In the genomic region with DNA sequence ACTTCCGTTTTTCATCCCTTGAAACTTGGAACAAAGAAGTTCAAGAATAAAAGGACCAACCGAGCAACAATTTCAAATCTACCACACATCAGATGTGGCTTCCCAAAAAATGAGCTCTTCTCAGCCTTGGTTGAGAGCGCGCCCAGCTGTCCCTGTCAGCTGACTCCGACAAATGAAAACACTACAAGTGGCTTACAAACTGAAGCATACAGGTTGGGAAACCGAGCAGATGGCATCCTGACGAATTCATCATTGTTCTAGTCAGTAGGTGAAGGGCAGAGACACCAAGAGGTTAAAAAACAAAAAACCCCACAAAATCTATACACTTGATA, we compare ENCODE assay signal across 8 mouse cellular contexts. TPM values are rescaled to one million over a fixed set of nuclear protein-coding genes. Genes with fewer than 3 reads are reported as not detected.
DNase-seq lines count a peak whose midpoint lies in the region; ATAC-seq and TF ChIP-seq lines count a peak whose summit lies in the region.

No protein-coding gene starts in this region.

- TF ChIP-seq CTCF in forebrain, postnatal 0 days (IDR thresholded peaks at IDR 0.05; ENCODE audit: low read depth) = no peak

- H3K4me3 ChIP-seq in forebrain, postnatal 0 days (ENCODE audit: low read depth, low read length) = peak overlapping the region; percentile 83
- peak overlapping the region; percentile 87 for H3K4me3 ChIP-seq in intestine, embryonic 15.5 days (replicated peaks)
- H3K4me3 ChIP-seq in limb, embryonic 13.5 days = peak overlapping the region; percentile 83
- H3K4me3 ChIP-seq in midbrain, embryonic 16.5 days (ENCODE audit: low read depth, low read length) = peak overlapping the region; percentile 77

- DNase-seq in frontal cortex, postnatal 25 days (ENCODE audit: low spot score in 2 of 2) = no peak
- DNase-seq in brain, embryonic 18.5 days (ENCODE audit: low read depth, low spot score) = peak; percentile 16
- peak; percentile 57 for DNase-seq in forebrain, postnatal 0 days
- no peak for DNase-seq in Muller cell, postnatal 12 days (ENCODE audit: inconsistent ontology term)

- peak overlapping the region; percentile 90 for H3K27ac ChIP-seq in forebrain, postnatal 0 days (ENCODE audit: low read depth, low read length)
- H3K27ac ChIP-seq in intestine, embryonic 15.5 days = no peak overlapping the region
- no peak overlapping the region for H3K27ac ChIP-seq in limb, embryonic 13.5 days
- peak overlapping the region; percentile 80 for H3K27ac ChIP-seq in midbrain, embryonic 16.5 days (ENCODE audit: low read length)

- no peaks in the 10 kb centered on the region for H3K4me1 ChIP-seq in forebrain, postnatal 0 days (ENCODE audit: insufficient read depth)
- no peaks in the 10 kb centered on the region for H3K4me1 ChIP-seq in intestine, embryonic 15.5 days (replicated peaks)
- peaks cover 5% of the 10 kb centered on the region; the same call in 1 of the 2 replicates for H3K4me1 ChIP-seq in limb, embryonic 13.5 days
- peaks cover 14% of the 10 kb centered on the region for H3K4me1 ChIP-seq in midbrain, embryonic 16.5 days (ENCODE audit: control insufficient read depth, insufficient read depth, low read length)

- peak overlapping the region; percentile 80 for H3K9ac ChIP-seq in forebrain, postnatal 0 days
- H3K9ac ChIP-seq in intestine, embryonic 15.5 days = peak overlapping the region; percentile 74; the same call in 1 of the 2 replicates
- H3K9ac ChIP-seq in limb, embryonic 13.5 days = peak overlapping the region; percentile 88
- peak overlapping the region; percentile 71 for H3K9ac ChIP-seq in midbrain, embryonic 16.5 days (ENCODE audit: low read depth, low read length)

- H3K9me3 ChIP-seq in forebrain, postnatal 0 days (ENCODE audit: low read length) = no peaks in the 10 kb centered on the region
- H3K9me3 ChIP-seq in intestine, embryonic 15.5 days = no peaks in the 10 kb centered on the region
- no peaks in the 10 kb centered on the region for H3K9me3 ChIP-seq in limb, embryonic 13.5 days
- H3K9me3 ChIP-seq in midbrain, embryonic 16.5 days (replicated peaks; ENCODE audit: control insufficient read depth, low read length, poor library complexity, severe bottlenecking) = no peaks in the 10 kb centered on the region

- H3K4me2 ChIP-seq in forebrain, postnatal 0 days (ENCODE audit: low read depth) = peak overlapping the region; percentile 85
- peak overlapping the region; percentile 86 for H3K4me2 ChIP-seq in intestine, embryonic 15.5 days (replicated peaks)
- peak overlapping the region; percentile 89 for H3K4me2 ChIP-seq in limb, embryonic 13.5 days (replicated peaks)
- H3K4me2 ChIP-seq in midbrain, embryonic 16.5 days (ENCODE audit: low read length) = peak overlapping the region; percentile 92

- H3K27me3 ChIP-seq in forebrain, postnatal 0 days (ENCODE audit: insufficient read depth, low read length) = no peaks in the 10 kb centered on the region
- no peaks in the 10 kb centered on the region for H3K27me3 ChIP-seq in intestine, embryonic 15.5 days (replicated peaks)
- peaks cover 13% of the 10 kb centered on the region; the same call in 1 of the 2 replicates for H3K27me3 ChIP-seq in limb, embryonic 13.5 days
- H3K27me3 ChIP-seq in midbrain, embryonic 16.5 days (ENCODE audit: control insufficient read depth, insufficient read depth, low read depth, low read length) = no peaks in the 10 kb centered on the region

- peaks cover 18% of the 10 kb centered on the region for H3K36me3 ChIP-seq in forebrain, postnatal 0 days (ENCODE audit: insufficient read depth)
- H3K36me3 ChIP-seq in intestine, embryonic 15.5 days = no peaks in the 10 kb centered on the region
- H3K36me3 ChIP-seq in limb, embryonic 13.5 days = peaks cover 17% of the 10 kb centered on the region
- peaks cover 7% of the 10 kb centered on the region; the same call in 1 of the 2 replicates for H3K36me3 ChIP-seq in midbrain, embryonic 16.5 days (ENCODE audit: control insufficient read depth, insufficient read depth, low read length)

- 6% methylated on average over 7 of the region's 7 CpGs for WGBS in forebrain, postnatal 0 days
- 12% methylated on average over 7 of the region's 7 CpGs for WGBS in intestine, embryonic 15.5 days
- WGBS in limb, embryonic 13.5 days = 7% methylated on average over 7 of the region's 7 CpGs
- 8% methylated on average over 7 of the region's 7 CpGs for WGBS in midbrain, embryonic 16.5 days

- ATAC-seq in frontal cortex, adult (ENCODE audit: low TSS enrichment) = peak; percentile 48
- peak; percentile 28 for ATAC-seq in forebrain, postnatal 0 days
- no peak for ATAC-seq in intestine, embryonic 15.5 days
- ATAC-seq in limb, embryonic 13.5 days (ENCODE audit: low FRiP score, low read depth) = no peak
- ATAC-seq in midbrain, embryonic 16.5 days = peak; percentile 27; the same call in 1 of the 2 replicates

RNA-seq across cellular contexts. Expression of gene Elmod2, which starts 0.8 kb away (rescaled TPM):
- 20.0 and 25.6 TPM in 2 replicates for total RNA-seq in forebrain, postnatal 0 days (2014; rRNA removed)
- 6.7 and 10.0 TPM in 2 replicates for polyA plus RNA-seq in forebrain, postnatal 0 days (2015; fragmentation: Nextera tagmentation; extraction: Ambion mirVana)
- 11.6 and 11.9 TPM in 2 replicates for polyA plus RNA-seq in intestine, embryonic 15.5 days (2015; fragmentation: Nextera tagmentation; extraction: Ambion mirVana)
- polyA plus RNA-seq in limb, embryonic 13.5 days (2015; fragmentation: Nextera tagmentation; extraction: Ambion mirVana) = 21.9 and 22.9 TPM in 2 replicates
- 28.9 and 31.6 TPM in 2 replicates for polyA plus RNA-seq in midbrain, embryonic 16.5 days (2015; fragmentation: Nextera tagmentation; extraction: Ambion mirVana)

RNA-seq across cellular contexts. Expression of gene Mgat4d, which starts 16.7 kb away (rescaled TPM):
- not detected in 2 replicates for total RNA-seq in forebrain, postnatal 0 days (2014; rRNA removed)
- polyA plus RNA-seq in forebrain, postnatal 0 days (2015; fragmentation: Nextera tagmentation; extraction: Ambion mirVana) = not detected in 2 replicates
- polyA plus RNA-seq in intestine, embryonic 15.5 days (2015; fragmentation: Nextera tagmentation; extraction: Ambion mirVana) = not detected in 2 replicates
- not detected in 2 replicates for polyA plus RNA-seq in limb, embryonic 13.5 days (2015; fragmentation: Nextera tagmentation; extraction: Ambion mirVana)
- polyA plus RNA-seq in midbrain, embryonic 16.5 days (2015; fragmentation: Nextera tagmentation; extraction: Ambion mirVana) = not detected in 2 replicates

RNA-seq across cellular contexts. Expression of gene Ucp1, which starts 41.4 kb away (rescaled TPM):
- total RNA-seq in forebrain, postnatal 0 days (2014; rRNA removed) = 0.85 TPM in 1 of 2 replicates, not detected in the other
- polyA plus RNA-seq in forebrain, postnatal 0 days (2015; fragmentation: Nextera tagmentation; extraction: Ambion mirVana) = not detected in 2 replicates
- not detected in 2 replicates for polyA plus RNA-seq in intestine, embryonic 15.5 days (2015; fragmentation: Nextera tagmentation; extraction: Ambion mirVana)
- not detected in 2 replicates for polyA plus RNA-seq in limb, embryonic 13.5 days (2015; fragmentation: Nextera tagmentation; extraction: Ambion mirVana)
- 0.18 TPM in 1 of 2 replicates, not detected in the other for polyA plus RNA-seq in midbrain, embryonic 16.5 days (2015; fragmentation: Nextera tagmentation; extraction: Ambion mirVana)

RNA-seq across cellular contexts. Expression of gene Clgn, which starts 58.1 kb away (rescaled TPM):
- total RNA-seq in forebrain, postnatal 0 days (2014; rRNA removed) = 3.4 and 3.5 TPM in 2 replicates
- 4.6 and 5.7 TPM in 2 replicates for polyA plus RNA-seq in forebrain, postnatal 0 days (2015; fragmentation: Nextera tagmentation; extraction: Ambion mirVana)
- polyA plus RNA-seq in intestine, embryonic 15.5 days (2015; fragmentation: Nextera tagmentation; extraction: Ambion mirVana) = 0.48 and 0.55 TPM in 2 replicates
- polyA plus RNA-seq in limb, embryonic 13.5 days (2015; fragmentation: Nextera tagmentation; extraction: Ambion mirVana) = 1.5 and 1.7 TPM in 2 replicates
- 11.5 and 12.6 TPM in 2 replicates for polyA plus RNA-seq in midbrain, embryonic 16.5 days (2015; fragmentation: Nextera tagmentation; extraction: Ambion mirVana)

Comparison
In these comparisons a context has a peak if more than half of its experiments do, and no peak if none do; other contexts are left out.
1. ATAC-seq: peak in frontal cortex, adult (single experiment), forebrain, postnatal 0 days (single experiment) and midbrain, embryonic 16.5 days (single experiment); none in intestine, embryonic 15.5 days (single experiment) and limb, embryonic 13.5 days (single experiment).
2. DNase-seq: peak in brain, embryonic 18.5 days (single experiment) and forebrain, postnatal 0 days (single experiment); none in frontal cortex, postnatal 25 days (0 of 2) and Muller cell, postnatal 12 days (single experiment).
3. H3K27ac ChIP-seq: peak in forebrain, postnatal 0 days (single experiment) and midbrain, embryonic 16.5 days (single experiment); none in intestine, embryonic 15.5 days (single experiment) and limb, embryonic 13.5 days (single experiment).
4. Peak in every context shown above with its lines, with median percentiles within 50 percentile points of each other: H3K4me2 ChIP-seq, H3K4me3 ChIP-seq and H3K9ac ChIP-seq.